Mouse (Mus musculus): ENCODE results near the gene Cox8b. TPM values are rescaled to one million over a fixed set of nuclear protein-coding genes. Genes with fewer than 3 reads are reported as not detected.
A peak's percentile ranks its signal among the peaks of the same experiment; 100 is the strongest.

Gene Cox8b
- polyA plus RNA-seq, 1 experiment from 2014 or later: 0.39 TPM

GRCm38 (mm10) chr7:140855860-140856784 lies 44.1 kb downstream of the Cox8b start, which contains the start of gene Gm45785:
Gene Gm45785 (minus strand): TSS chr7:140856331.
- TF ChIP-seq CTCF (IDR thresholded peaks at IDR 0.05; ENCODE audit: low read depth): no peak
- Histone ChIP-seq H3K4me2 (ENCODE audit: low read length) (peak within 1 kb of the TSS; percentile 97), H3K27ac (peak within 1 kb of the TSS; percentile 94), H3K27me3 (ENCODE audit: insufficient read depth, low read length) (no peaks in the 10 kb centered on the region), H3K4me3 (replicated peaks; ENCODE audit: low read depth, low read length) (peak within 1 kb of the TSS; percentile 81), H3K9ac (ENCODE audit: low read depth, low read length) (peak within 1 kb of the TSS; percentile 90), H3K4me1 (replicated peaks; ENCODE audit: insufficient read depth, low read length) (peaks cover 18% of the 10 kb centered on the region; the same call in 1 of the 2 replicates), H3K9me3 (replicated peaks; ENCODE audit: low read length) (no peaks in the 10 kb centered on the region), H3K36me3 (ENCODE audit: insufficient read depth, low read length) (peaks cover 32% of the 10 kb centered on the region)
- WGBS: under 1% methylated on average over 51 of the region's 51 CpGs
- DNase-seq (ENCODE audit: low spot score): peak; percentile 97
- ATAC-seq (replicated peaks; ENCODE audit: low FRiP score, low read depth): peak; percentile 83

GRCm38 (mm10) chr7:140855181-140855580 lies 45.1 kb downstream of the Cox8b start:
- Histone ChIP-seq H3K4me3 (replicated peaks; ENCODE audit: low read depth, low read length) (peak overlapping the region; percentile 81), H3K27me3 (ENCODE audit: insufficient read depth, low read length) (no peaks in the 10 kb centered on the region), H3K4me1 (replicated peaks; ENCODE audit: insufficient read depth, low read length) (peaks cover 18% of the 10 kb centered on the region; the same call in 1 of the 2 replicates), H3K9ac (ENCODE audit: low read depth, low read length) (peak overlapping the region; percentile 90), H3K36me3 (ENCODE audit: insufficient read depth, low read length) (peaks cover 25% of the 10 kb centered on the region), H3K4me2 (ENCODE audit: low read length) (peak overlapping the region; percentile 97), H3K27ac (no peak overlapping the region), H3K9me3 (replicated peaks; ENCODE audit: low read length) (no peaks in the 10 kb centered on the region)
- no peak for DNase-seq (ENCODE audit: low spot score)
- no peak for ATAC-seq (replicated peaks; ENCODE audit: low FRiP score, low read depth)
- WGBS: 74% methylated on average over 9 of the region's 9 CpGs
- no peak for TF ChIP-seq CTCF (IDR thresholded peaks at IDR 0.05; ENCODE audit: low read depth)

GRCm38 (mm10) chr7:140854483-140854882 lies 45.8 kb downstream of the Cox8b start:
- WGBS: 83% methylated on average over 18 of the region's 18 CpGs
- TF ChIP-seq CTCF (IDR thresholded peaks at IDR 0.05; ENCODE audit: low read depth): no peak
- ATAC-seq (replicated peaks; ENCODE audit: low FRiP score, low read depth) (no peak), DNase-seq (ENCODE audit: low spot score) (no peak)
- Histone ChIP-seq H3K4me1 (replicated peaks; ENCODE audit: insufficient read depth, low read length) (peaks cover 18% of the 10 kb centered on the region; the same call in 1 of the 2 replicates), H3K4me2 (ENCODE audit: low read length) (no peak overlapping the region), H3K4me3 (replicated peaks; ENCODE audit: low read depth, low read length) (no peak overlapping the region), H3K27ac (no peak overlapping the region), H3K36me3 (ENCODE audit: insufficient read depth, low read length) (peaks cover 25% of the 10 kb centered on the region), H3K9ac (ENCODE audit: low read depth, low read length) (no peak overlapping the region), H3K9me3 (replicated peaks; ENCODE audit: low read length) (no peaks in the 10 kb centered on the region), H3K27me3 (ENCODE audit: insufficient read depth, low read length) (no peaks in the 10 kb centered on the region)

GRCm38 (mm10) chr7:140853386-140853785 lies 46.9 kb downstream of the Cox8b start:
- Histone ChIP-seq H3K4me2 (ENCODE audit: low read length) (no peak overlapping the region), H3K4me3 (replicated peaks; ENCODE audit: low read depth, low read length) (no peak overlapping the region), H3K36me3 (ENCODE audit: insufficient read depth, low read length) (peaks cover 25% of the 10 kb centered on the region), H3K4me1 (replicated peaks; ENCODE audit: insufficient read depth, low read length) (peaks cover 16% of the 10 kb centered on the region; the same call in 1 of the 2 replicates), H3K27me3 (ENCODE audit: insufficient read depth, low read length) (no peaks in the 10 kb centered on the region), H3K27ac (no peak overlapping the region), H3K9ac (ENCODE audit: low read depth, low read length) (no peak overlapping the region), H3K9me3 (replicated peaks; ENCODE audit: low read length) (no peaks in the 10 kb centered on the region)
- ATAC-seq (replicated peaks; ENCODE audit: low FRiP score, low read depth): no peak
- TF ChIP-seq CTCF (IDR thresholded peaks at IDR 0.05; ENCODE audit: low read depth): no peak
- whole genome bisulfite sequencing: 78% methylated on average over 9 of the region's 9 CpGs
- no peak for DNase-seq (ENCODE audit: low spot score)

- no peak overlapping the region for H3K9ac ChIP-seq (ENCODE audit: low read depth, low read length)
- H3K4me3 ChIP-seq (replicated peaks; ENCODE audit: low read depth, low read length): no peak overlapping the region
- 94% methylated on average over 4 of the region's 4 CpGs for WGBS
- peaks cover 8% of the 10 kb centered on the region; the same call in 1 of the 2 replicates for H3K4me1 ChIP-seq (replicated peaks; ENCODE audit: insufficient read depth, low read length)
- ATAC-seq (replicated peaks; ENCODE audit: low FRiP score, low read depth) (no peak), DNase-seq (ENCODE audit: low spot score) (no peak)
- H3K27me3 ChIP-seq (ENCODE audit: insufficient read depth, low read length): no peaks in the 10 kb centered on the region
- no peaks in the 10 kb centered on the region for H3K9me3 ChIP-seq (replicated peaks; ENCODE audit: low read length)
- no peak overlapping the region for H3K27ac ChIP-seq
- no peak for TF ChIP-seq CTCF (IDR thresholded peaks at IDR 0.05; ENCODE audit: low read depth)
- H3K36me3 ChIP-seq (ENCODE audit: insufficient read depth, low read length): peaks cover 25% of the 10 kb centered on the region
- H3K4me2 ChIP-seq (ENCODE audit: low read length): no peak overlapping the region
Measured at GRCm38 (mm10) chr7:140851916-140852315, 48.3 kb downstream of the Cox8b start.

Other genes with a start within 250 kb of the Cox8b start
- not detected in 2 replicates for gene Olfr539, start 240.5 kb downstream of the Cox8b start, polyA plus RNA-seq (2015; fragmentation: Nextera tagmentation; extraction: Ambion mirVana)
- gene Olfr45, start 218.5 kb downstream of the Cox8b start, polyA plus RNA-seq (2015; fragmentation: Nextera tagmentation; extraction: Ambion mirVana): not detected in 2 replicates
- not detected in 2 replicates for gene Olfr541, start 203.2 kb downstream of the Cox8b start, polyA plus RNA-seq (2015; fragmentation: Nextera tagmentation; extraction: Ambion mirVana)
- 4.4 and 6.2 TPM in 2 replicates for gene Cyp2e1, start 136.7 kb downstream of the Cox8b start, polyA plus RNA-seq (2015; fragmentation: Nextera tagmentation; extraction: Ambion mirVana)
- not detected in 2 replicates for gene Syce1, start 112.6 kb downstream of the Cox8b start, polyA plus RNA-seq (2015; fragmentation: Nextera tagmentation; extraction: Ambion mirVana)
- 1.2 and 1.3 TPM in 2 replicates for gene Zfp941, start 78.3 kb downstream of the Cox8b start, polyA plus RNA-seq (2015; fragmentation: Nextera tagmentation; extraction: Ambion mirVana)
- 0.61 and 1.1 TPM in 2 replicates for gene Urah, start 65.4 kb downstream of the Cox8b start, polyA plus RNA-seq (2015; fragmentation: Nextera tagmentation; extraction: Ambion mirVana)
- gene Scgb1c1, start 54.9 kb downstream of the Cox8b start, polyA plus RNA-seq (2015; fragmentation: Nextera tagmentation; extraction: Ambion mirVana): not detected in 2 replicates
- gene Odf3, start 52.6 kb downstream of the Cox8b start, polyA plus RNA-seq (2015; fragmentation: Nextera tagmentation; extraction: Ambion mirVana): not detected in 2 replicates
- 0.18 TPM in 1 of 2 replicates, not detected in the other for gene Gm45785, start 44.1 kb downstream of the Cox8b start, polyA plus RNA-seq (2015; fragmentation: Nextera tagmentation; extraction: Ambion mirVana)
- 45.0 and 53.1 TPM in 2 replicates for gene Ric8a, start 43.5 kb downstream of the Cox8b start, polyA plus RNA-seq (2015; fragmentation: Nextera tagmentation; extraction: Ambion mirVana)
- gene Bet1l, start 42.9 kb downstream of the Cox8b start, polyA plus RNA-seq (2015; fragmentation: Nextera tagmentation; extraction: Ambion mirVana): 48.0 and 53.9 TPM in 2 replicates
- 198 and 219 TPM in 2 replicates for gene Psmd13, start 18.5 kb downstream of the Cox8b start, polyA plus RNA-seq (2015; fragmentation: Nextera tagmentation; extraction: Ambion mirVana)
- gene Sirt3, start 18.1 kb downstream of the Cox8b start, polyA plus RNA-seq (2015; fragmentation: Nextera tagmentation; extraction: Ambion mirVana): 47.2 and 48.6 TPM in 2 replicates
- 2.1 and 2.6 TPM in 2 replicates for gene Nlrp6, start 20.5 kb upstream of the Cox8b start, polyA plus RNA-seq (2015; fragmentation: Nextera tagmentation; extraction: Ambion mirVana)
- gene Pgghg, start 40.9 kb upstream of the Cox8b start, polyA plus RNA-seq (2015; fragmentation: Nextera tagmentation; extraction: Ambion mirVana): 20.3 and 20.7 TPM in 2 replicates
- 1.5 and 2.2 TPM in 2 replicates for gene Ifitm5, start 49.8 kb upstream of the Cox8b start, polyA plus RNA-seq (2015; fragmentation: Nextera tagmentation; extraction: Ambion mirVana)
- 0.45 and 0.68 TPM in 2 replicates for gene Gm45717, start 55.5 kb upstream of the Cox8b start, polyA plus RNA-seq (2015; fragmentation: Nextera tagmentation; extraction: Ambion mirVana)
- gene Ifitm2, start 55.5 kb upstream of the Cox8b start, polyA plus RNA-seq (2015; fragmentation: Nextera tagmentation; extraction: Ambion mirVana): 1,203 and 1,251 TPM in 2 replicates
- gene Ifitm1, start 66.8 kb upstream of the Cox8b start, polyA plus RNA-seq (2015; fragmentation: Nextera tagmentation; extraction: Ambion mirVana): 117 and 163 TPM in 2 replicates
- gene Ifitm3, start 110.3 kb upstream of the Cox8b start, polyA plus RNA-seq (2015; fragmentation: Nextera tagmentation; extraction: Ambion mirVana): 515 and 606 TPM in 2 replicates
- 1.1 and 1.5 TPM in 2 replicates for gene Ifitm6, start 117.5 kb upstream of the Cox8b start, polyA plus RNA-seq (2015; fragmentation: Nextera tagmentation; extraction: Ambion mirVana)
- not detected in 2 replicates for gene Gm17387, start 128.7 kb upstream of the Cox8b start, polyA plus RNA-seq (2015; fragmentation: Nextera tagmentation; extraction: Ambion mirVana)
- 6.4 and 7.4 TPM in 2 replicates for gene B4galnt4, start 160.7 kb upstream of the Cox8b start, polyA plus RNA-seq (2015; fragmentation: Nextera tagmentation; extraction: Ambion mirVana)
- 11.1 and 13.4 TPM in 2 replicates for gene Pkp3, start 177.8 kb upstream of the Cox8b start, polyA plus RNA-seq (2015; fragmentation: Nextera tagmentation; extraction: Ambion mirVana)
- gene Sigirr, start 200.1 kb upstream of the Cox8b start, polyA plus RNA-seq (2015; fragmentation: Nextera tagmentation; extraction: Ambion mirVana): 54.1 and 59.6 TPM in 2 replicates
- gene Ano9, start 217.4 kb upstream of the Cox8b start, polyA plus RNA-seq (2015; fragmentation: Nextera tagmentation; extraction: Ambion mirVana): 6.9 and 8.1 TPM in 2 replicates
- gene Ptdss2, start 221.9 kb upstream of the Cox8b start, polyA plus RNA-seq (2015; fragmentation: Nextera tagmentation; extraction: Ambion mirVana): 75.3 and 85.1 TPM in 2 replicates